Mouse (Mus musculus) cerebellum, adult 11-12 months (tissue): Measurements from ENCODE around the gene Stk38.
"Not testable (repeated sequence)": the region's sequence is repeated elsewhere in the genome, so short reads cannot be mapped to it uniquely, and the experiment has no call there.

ENCODE experiments used
- DNase-seq: peaks from one replicate; pipeline ENCODE4 v3.0.0; 2022

Gene Stk38

DNA sequence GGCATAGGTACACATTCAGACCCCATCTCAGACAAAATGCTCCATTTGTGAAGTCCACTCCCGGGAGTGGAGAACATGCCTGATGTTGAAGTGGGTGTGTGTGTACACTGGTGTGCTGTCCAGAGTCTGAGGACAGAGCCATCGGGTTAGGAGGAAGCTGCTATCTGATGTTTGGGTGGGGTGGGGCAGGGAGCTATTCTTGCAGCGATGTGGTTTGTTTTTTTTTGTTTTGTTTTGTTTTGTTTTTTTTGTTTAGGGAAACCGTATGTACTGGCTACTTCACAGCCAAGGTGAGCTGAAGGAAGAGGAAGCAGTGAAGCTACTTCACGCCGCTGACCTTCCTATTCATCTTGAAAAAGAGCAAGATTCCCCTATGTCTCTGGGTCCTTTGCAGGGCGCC, 983 bp downstream of the Stk38 start:
- DNase-seq: no peak

DNA sequence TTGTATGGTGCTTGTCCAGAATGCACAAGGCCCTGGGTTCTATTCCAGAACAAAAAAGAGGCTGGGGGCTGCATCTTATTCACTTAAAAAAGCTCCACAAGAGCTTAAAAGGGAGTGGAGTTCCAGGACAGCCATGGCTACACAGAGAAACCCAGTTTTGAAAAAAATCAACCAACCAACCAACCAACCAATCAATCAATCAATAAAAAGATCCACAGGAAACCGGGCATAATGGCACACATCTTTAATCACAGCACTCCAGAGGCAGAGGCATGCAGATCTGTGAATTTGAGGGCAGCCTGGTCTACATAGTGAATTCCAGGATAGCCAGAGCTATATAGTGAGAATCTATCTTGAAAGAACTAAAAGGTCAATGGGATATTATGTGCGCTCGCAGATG, 2.8 kb downstream of the Stk38 start:
- DNase-seq: no peak

- DNase-seq: no peak
Measured at GRCm38 (mm10) chr17:29003740-29004139, 4.1 kb downstream of the Stk38 start.

- no peak for DNase-seq
Measured at GRCm38 (mm10) chr17:29000465-29000864, 7.3 kb downstream of the Stk38 start.

DNA sequence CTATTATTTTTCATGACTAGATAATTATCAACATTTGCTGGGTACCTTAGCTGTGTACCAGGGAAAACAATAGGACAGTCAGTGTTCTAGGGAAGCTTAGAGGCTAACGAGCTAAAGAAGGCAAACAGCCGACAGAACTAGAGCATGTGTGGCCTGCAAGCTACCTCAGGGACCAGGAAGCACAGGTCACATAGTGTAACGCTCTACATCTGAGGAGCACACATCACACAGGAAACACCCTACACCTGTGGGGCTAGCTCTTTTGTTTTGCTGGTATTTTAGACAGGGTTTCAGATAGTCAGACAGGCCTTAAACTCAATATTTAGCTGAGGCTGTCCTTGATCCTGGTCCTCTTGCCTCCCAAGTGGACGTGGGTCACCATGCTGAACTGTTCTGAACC, 13.2 kb downstream of the Stk38 start:
- DNase-seq: no peak

DNA sequence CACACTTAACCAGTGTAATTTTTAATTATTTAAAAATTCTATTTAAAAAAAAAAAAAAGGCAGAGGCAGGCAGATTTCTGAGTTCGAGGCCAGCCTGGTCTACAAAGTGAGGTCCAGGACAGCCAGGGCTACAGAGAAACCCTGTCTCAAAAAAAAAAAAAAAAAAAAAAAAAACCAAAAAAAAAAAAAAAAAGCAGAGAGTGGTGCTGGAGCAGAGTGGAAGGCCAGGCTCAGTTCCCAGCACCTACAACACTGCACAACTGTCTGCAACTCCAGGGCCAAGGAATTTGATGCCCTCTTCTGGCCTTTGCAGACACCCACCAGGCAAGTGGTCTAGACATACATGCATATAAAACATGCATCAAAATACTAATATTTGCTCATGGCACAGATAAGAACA, 14.8 kb downstream of the Stk38 start:
- not testable (repeated sequence) for DNase-seq

DNA sequence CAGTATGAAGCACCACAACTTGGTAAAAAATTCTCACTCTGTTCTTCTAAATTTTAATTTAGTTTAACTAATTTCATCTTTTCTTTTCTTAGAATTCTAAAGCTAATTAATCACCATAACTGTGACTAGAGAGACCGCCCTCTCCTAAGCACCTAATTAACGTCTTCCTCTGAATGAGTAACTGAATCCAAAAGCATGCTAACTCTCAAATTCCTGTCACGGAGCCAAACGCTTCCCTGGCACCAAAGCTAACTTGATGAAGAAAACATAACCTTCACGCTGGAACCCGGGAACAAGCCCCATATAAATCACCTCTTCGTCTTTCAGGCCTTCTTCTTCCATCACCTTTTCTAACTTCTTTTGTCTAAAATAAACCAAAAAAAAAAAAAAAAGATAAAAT, 15.7 kb downstream of the Stk38 start:
- DNase-seq: no peak

DNA sequence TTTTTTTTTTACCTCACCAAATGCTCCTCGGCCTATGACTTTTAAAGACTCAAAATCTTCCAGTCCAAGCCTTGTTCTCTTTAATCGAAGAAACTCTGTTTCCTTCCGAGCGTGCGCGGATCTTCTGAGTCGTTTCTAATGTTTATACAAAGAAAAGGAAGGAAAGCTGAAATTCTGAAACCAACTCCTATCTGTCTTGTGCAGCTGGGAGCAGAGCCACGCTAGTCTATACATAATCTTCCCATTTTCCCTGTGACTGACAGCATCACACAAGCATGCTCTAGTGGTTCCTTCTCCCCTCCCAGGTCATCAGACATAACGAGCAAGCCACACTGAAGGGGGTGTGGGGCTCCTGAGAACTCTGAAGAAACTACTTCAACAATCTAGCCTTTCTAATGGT, 16.5 kb downstream of the Stk38 start:
- no peak for DNase-seq

DNA sequence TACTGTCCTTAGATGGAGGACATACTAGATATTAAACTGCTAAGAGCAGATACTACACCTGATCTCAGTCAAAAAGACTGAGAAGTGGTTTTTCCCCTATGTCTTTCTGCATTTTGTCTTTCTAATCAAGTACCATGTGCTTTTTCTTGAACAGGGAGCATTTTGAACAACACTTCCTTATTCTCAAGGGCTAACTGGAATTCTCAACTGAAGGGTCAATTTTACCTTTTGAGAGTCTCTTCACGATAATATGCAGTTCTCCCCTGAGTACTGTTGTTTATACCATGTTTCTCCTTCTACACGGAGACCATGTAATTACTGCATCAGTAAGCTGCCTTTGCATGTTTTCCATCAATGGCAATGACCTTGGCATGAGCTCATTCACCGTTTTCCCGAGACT, 17.7 kb downstream of the Stk38 start:
- no peak for DNase-seq

DNA sequence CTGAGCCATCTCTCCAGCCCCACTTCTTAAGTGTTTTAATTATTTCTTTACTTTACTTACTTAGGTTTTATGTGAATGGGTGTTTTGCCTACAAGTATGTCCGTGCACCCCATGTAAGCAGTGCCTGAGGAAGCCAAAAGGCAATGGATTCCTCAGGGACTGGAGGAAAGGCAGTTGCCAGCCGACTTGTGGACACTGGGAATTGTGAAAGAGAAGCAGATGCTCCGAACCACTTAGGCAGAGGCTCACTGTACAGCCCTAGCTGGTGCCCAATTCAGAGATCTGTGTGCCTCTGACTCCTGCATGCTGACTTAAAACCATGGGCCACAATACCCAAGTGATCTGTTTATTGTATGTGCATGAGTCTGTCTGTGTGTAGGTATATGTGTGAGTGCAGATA, 18.8 kb downstream of the Stk38 start:
- DNase-seq: no peak

- DNase-seq: no peak
Measured at GRCm38 (mm10) chr17:28988291-28988690, 19.5 kb downstream of the Stk38 start.

DNA sequence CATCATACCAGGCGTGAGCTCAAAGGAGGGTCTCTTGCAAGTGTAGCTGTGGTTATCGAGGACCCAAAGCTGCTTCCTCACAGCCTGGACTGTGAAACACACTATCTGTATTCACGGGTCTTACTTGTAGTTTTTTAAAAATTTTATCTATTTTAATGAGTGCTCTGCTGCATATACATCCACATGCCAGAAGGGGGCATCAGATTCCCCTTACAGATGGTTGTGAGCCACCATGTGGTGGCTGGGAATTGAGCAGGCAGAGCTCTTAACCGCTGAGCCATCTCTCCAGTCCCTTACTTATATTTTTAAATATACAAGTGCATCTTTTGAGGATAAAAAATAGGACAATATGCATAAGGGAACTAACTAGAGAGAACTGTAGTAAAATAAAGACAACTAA, 20.1 kb downstream of the Stk38 start:
- DNase-seq: no peak

- DNase-seq: no peak
Measured at GRCm38 (mm10) chr17:28986833-28987232, 21.0 kb downstream of the Stk38 start.

- no peak for DNase-seq
Measured at GRCm38 (mm10) chr17:28984724-28985420, 22.9 kb downstream of the Stk38 start.

GRCm38 (mm10) chr17:28982591-28982990, 25.2 kb downstream of the Stk38 start:
- DNase-seq: no peak

- no peak for DNase-seq
Measured at GRCm38 (mm10) chr17:28981081-28981480, 26.7 kb downstream of the Stk38 start.

GRCm38 (mm10) chr17:28979091-28979490, 28.7 kb downstream of the Stk38 start:
- DNase-seq: no peak

DNA sequence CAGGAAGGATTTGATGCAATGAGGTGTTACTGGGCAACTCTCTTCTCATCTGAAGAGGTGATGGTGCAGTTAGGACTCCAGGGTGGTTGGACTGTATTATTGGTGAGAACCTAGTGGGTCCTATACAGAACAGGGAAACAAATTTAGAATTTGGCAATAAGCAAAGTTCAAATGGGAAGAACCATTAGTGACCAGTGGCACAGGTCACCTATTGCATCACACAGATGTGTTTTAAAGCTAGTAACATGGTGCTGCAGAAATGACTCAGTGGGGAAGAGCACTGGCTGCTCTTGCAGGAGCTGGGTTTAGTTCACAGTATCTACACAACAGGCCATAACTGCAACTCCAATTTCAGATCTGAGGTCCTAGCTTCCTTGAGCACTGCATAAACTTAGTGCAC, 37.7 kb downstream of the Stk38 start:
- DNase-seq: no peak

DNA sequence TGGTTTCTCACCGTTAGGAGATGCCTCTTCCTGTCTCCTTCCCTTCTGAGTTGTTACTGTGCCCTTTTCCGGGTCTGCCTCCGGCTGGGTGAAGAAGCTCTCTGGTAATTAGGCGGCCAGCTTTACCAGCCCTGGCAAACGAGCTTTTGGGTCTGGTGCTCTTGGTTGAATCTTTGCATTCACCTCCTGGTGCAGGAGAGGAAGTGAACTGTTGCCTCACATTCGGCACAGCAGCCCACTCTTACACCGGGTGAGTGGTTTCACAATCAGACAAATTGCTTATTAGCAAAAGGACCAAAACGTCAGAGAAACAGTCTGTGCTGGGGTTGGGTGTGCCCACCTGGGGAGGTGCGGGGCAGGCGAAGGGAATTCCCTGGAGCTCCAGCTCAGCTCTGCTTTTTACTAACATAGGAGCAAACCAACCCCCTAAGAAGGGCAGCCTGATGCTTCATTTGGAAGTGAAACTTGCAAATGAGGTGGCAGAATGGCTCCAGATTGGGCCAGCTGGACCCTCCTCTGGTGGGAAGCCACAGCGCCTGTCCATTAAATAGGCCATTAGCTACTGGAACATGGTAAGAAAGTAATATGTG, 40.7 kb downstream of the Stk38 start:
- DNase-seq: no peak

- no peak for DNase-seq
Measured at GRCm38 (mm10) chr17:28961596-28961995, 46.2 kb downstream of the Stk38 start.

GRCm38 (mm10) chr17:28960597-28960996, 47.2 kb downstream of the Stk38 start:
- DNase-seq: no peak

DNA sequence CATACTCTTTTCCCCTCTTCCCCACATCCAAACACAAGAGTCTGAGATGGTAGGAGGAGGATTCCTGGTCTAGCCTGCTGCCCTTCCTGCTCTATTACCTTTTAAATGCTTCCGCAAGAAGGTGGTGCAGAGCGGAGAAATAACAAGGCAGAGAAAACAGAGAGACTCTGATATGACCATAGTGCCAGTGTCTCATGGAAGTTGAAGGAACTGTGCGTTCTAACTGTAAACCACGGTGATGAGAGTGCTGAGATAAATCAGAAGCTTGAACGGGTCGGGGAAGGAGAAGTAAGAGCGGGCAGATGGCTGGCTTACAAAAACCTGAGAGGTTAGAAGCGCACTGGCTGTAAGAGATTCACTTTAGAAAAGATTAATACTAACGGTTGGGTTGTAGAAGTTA, 53.4 kb downstream of the Stk38 start:
- DNase-seq: no peak

- DNase-seq: no peak
Measured at GRCm38 (mm10) chr17:28953251-28953650, 54.5 kb downstream of the Stk38 start.

- DNase-seq: peak; percentile 94
Measured at GRCm38 (mm10) chr17:28951831-28952799, 55.7 kb downstream of the Stk38 start, which contains the start of gene Kctd20. Gene Kctd20, plus strand, starts transcription at chr17:28951950.
